Mouse (Mus musculus): ENCODE results near the gene Fer. TPM values are rescaled to one million over a fixed set of nuclear protein-coding genes. Genes with fewer than 3 reads are reported as not detected.

Gene Fer
- polyA plus RNA-seq, 1 experiment from 2014 or later: 23.1 TPM

- no peak overlapping the region for H3K27ac ChIP-seq
- WGBS: 70% methylated on average over 6 of the region's 6 CpGs
- no peaks in the 10 kb centered on the region for H3K4me1 ChIP-seq (replicated peaks)
- DNase-seq (ENCODE audit: low spot score): no peak
- H3K27me3 ChIP-seq (ENCODE audit: insufficient read depth, poor library complexity, severe bottlenecking): no peaks in the 10 kb centered on the region
- no peaks in the 10 kb centered on the region for H3K36me3 ChIP-seq
- H3K4me3 ChIP-seq: no peak overlapping the region
- no peaks in the 10 kb centered on the region for H3K9me3 ChIP-seq
Observed at GRCm38 (mm10) chr17:64116762-64117161, 253.9 kb downstream of the Fer start.

- H3K36me3 ChIP-seq: no peaks in the 10 kb centered on the region
- H3K27ac ChIP-seq: no peak overlapping the region
- H3K4me3 ChIP-seq: no peak overlapping the region
- no peaks in the 10 kb centered on the region for H3K9me3 ChIP-seq
- WGBS: 83% methylated on average over 5 of the region's 5 CpGs
- no peak for DNase-seq (ENCODE audit: low spot score)
- H3K27me3 ChIP-seq (ENCODE audit: insufficient read depth, poor library complexity, severe bottlenecking): no peaks in the 10 kb centered on the region
- no peaks in the 10 kb centered on the region for H3K4me1 ChIP-seq (replicated peaks)
Observed at GRCm38 (mm10) chr17:64119697-64120288, 256.9 kb downstream of the Fer start.

- DNase-seq (ENCODE audit: low spot score): no peak
- no peak overlapping the region for H3K4me3 ChIP-seq
- no peaks in the 10 kb centered on the region for H3K36me3 ChIP-seq
- no peaks in the 10 kb centered on the region for H3K27me3 ChIP-seq (ENCODE audit: insufficient read depth, poor library complexity, severe bottlenecking)
- 93% methylated on average over 11 of the region's 11 CpGs for WGBS
- no peaks in the 10 kb centered on the region for H3K9me3 ChIP-seq
- H3K4me1 ChIP-seq (replicated peaks): no peaks in the 10 kb centered on the region
- H3K27ac ChIP-seq: no peak overlapping the region
Observed at GRCm38 (mm10) chr17:64122556-64122955, 259.7 kb downstream of the Fer start.

- no peaks in the 10 kb centered on the region for H3K27me3 ChIP-seq (ENCODE audit: insufficient read depth, poor library complexity, severe bottlenecking)
- no peaks in the 10 kb centered on the region for H3K36me3 ChIP-seq
- H3K27ac ChIP-seq: no peak overlapping the region
- no peak overlapping the region for H3K4me3 ChIP-seq
- no peaks in the 10 kb centered on the region for H3K9me3 ChIP-seq
- H3K4me1 ChIP-seq (replicated peaks): no peaks in the 10 kb centered on the region
- no peak for DNase-seq (ENCODE audit: low spot score)
- WGBS: 87% methylated on average over 3 of the region's 3 CpGs
Observed at GRCm38 (mm10) chr17:64123732-64124131, 260.9 kb downstream of the Fer start.

- no peaks in the 10 kb centered on the region for H3K9me3 ChIP-seq
- no peak for DNase-seq (ENCODE audit: low spot score)
- no peaks in the 10 kb centered on the region for H3K36me3 ChIP-seq
- H3K4me3 ChIP-seq: no peak overlapping the region
- H3K27ac ChIP-seq: no peak overlapping the region
- H3K4me1 ChIP-seq (replicated peaks): no peaks in the 10 kb centered on the region
- WGBS: 93% methylated on average over 5 of the region's 5 CpGs
- H3K27me3 ChIP-seq (ENCODE audit: insufficient read depth, poor library complexity, severe bottlenecking): no peaks in the 10 kb centered on the region
Observed at GRCm38 (mm10) chr17:64126904-64127303, 264.0 kb downstream of the Fer start.

- Histone ChIP-seq H3K9me3 (no peaks in the 10 kb centered on the region), H3K36me3 (no peaks in the 10 kb centered on the region), H3K4me1 (replicated peaks) (no peaks in the 10 kb centered on the region), H3K27ac (no peak overlapping the region), H3K27me3 (ENCODE audit: insufficient read depth, poor library complexity, severe bottlenecking) (no peaks in the 10 kb centered on the region), H3K4me3 (no peak overlapping the region)
- WGBS: 60% methylated on average over 2 of the region's 2 CpGs
- DNase-seq (ENCODE audit: low spot score): no peak
Observed at GRCm38 (mm10) chr17:64129750-64130149, 266.9 kb downstream of the Fer start.

GRCm38 (mm10) chr17:64130356-64130755 lies 267.5 kb downstream of the Fer start:
- Histone ChIP-seq H3K27me3 (ENCODE audit: insufficient read depth, poor library complexity, severe bottlenecking) (no peaks in the 10 kb centered on the region), H3K4me3 (no peak overlapping the region), H3K36me3 (no peaks in the 10 kb centered on the region), H3K9me3 (no peaks in the 10 kb centered on the region), H3K27ac (no peak overlapping the region), H3K4me1 (replicated peaks) (no peaks in the 10 kb centered on the region)
- no peak for DNase-seq (ENCODE audit: low spot score)
- 79% methylated on average over 3 of the region's 3 CpGs for WGBS

GRCm38 (mm10) chr17:64132183-64132582 lies 269.3 kb downstream of the Fer start:
- no peak for DNase-seq (ENCODE audit: low spot score)
- Histone ChIP-seq H3K4me1 (replicated peaks) (no peaks in the 10 kb centered on the region), H3K27me3 (ENCODE audit: insufficient read depth, poor library complexity, severe bottlenecking) (no peaks in the 10 kb centered on the region), H3K27ac (no peak overlapping the region), H3K36me3 (no peaks in the 10 kb centered on the region), H3K4me3 (no peak overlapping the region), H3K9me3 (no peaks in the 10 kb centered on the region)
- 84% methylated on average over 6 of the region's 6 CpGs for WGBS

- H3K4me3 ChIP-seq: no peak overlapping the region
- no peaks in the 10 kb centered on the region for H3K27me3 ChIP-seq (ENCODE audit: insufficient read depth, poor library complexity, severe bottlenecking)
- no peaks in the 10 kb centered on the region for H3K9me3 ChIP-seq
- no peak for DNase-seq (ENCODE audit: low spot score)
- H3K4me1 ChIP-seq (replicated peaks): peaks cover 1% of the 10 kb centered on the region; the same call in 1 of the 2 replicates
- peaks cover 18% of the 10 kb centered on the region for H3K36me3 ChIP-seq
- 75% methylated on average over 8 of the region's 8 CpGs for WGBS
- no peak overlapping the region for H3K27ac ChIP-seq
Observed at GRCm38 (mm10) chr17:64135941-64136650, 273.2 kb downstream of the Fer start.

- 90% methylated on average over 8 of the region's 8 CpGs for WGBS
- no peak for DNase-seq (ENCODE audit: low spot score)
- H3K36me3 ChIP-seq: peaks cover 18% of the 10 kb centered on the region
- H3K4me3 ChIP-seq: no peak overlapping the region
- peaks cover 3% of the 10 kb centered on the region; the same call in 1 of the 2 replicates for H3K4me1 ChIP-seq (replicated peaks)
- no peaks in the 10 kb centered on the region for H3K27me3 ChIP-seq (ENCODE audit: insufficient read depth, poor library complexity, severe bottlenecking)
- no peaks in the 10 kb centered on the region for H3K9me3 ChIP-seq
- no peak overlapping the region for H3K27ac ChIP-seq
Observed at GRCm38 (mm10) chr17:64138036-64138717, 275.3 kb downstream of the Fer start.

- WGBS: 91% methylated on average over 11 of the region's 11 CpGs
- no peak for DNase-seq (ENCODE audit: low spot score)
Observed at GRCm38 (mm10) chr17:64139231-64139915, 276.5 kb downstream of the Fer start.

GRCm38 (mm10) chr17:64140063-64140850 lies 277.4 kb downstream of the Fer start:
- Histone ChIP-seq H3K36me3 (peaks cover 21% of the 10 kb centered on the region), H3K4me3 (no peak overlapping the region), H3K27ac (peak overlapping the region; percentile 45; the same call in 1 of the 2 replicates), H3K9me3 (no peaks in the 10 kb centered on the region), H3K4me1 (replicated peaks) (peaks cover 3% of the 10 kb centered on the region; the same call in 1 of the 2 replicates), H3K27me3 (ENCODE audit: insufficient read depth, poor library complexity, severe bottlenecking) (no peaks in the 10 kb centered on the region)
- 71% methylated on average over 18 of the region's 18 CpGs for WGBS
- peak; percentile 28 for DNase-seq (ENCODE audit: low spot score)

More at GRCm38 (mm10) chr17:64139231-64139915, 276.5 kb downstream of the Fer start:
- Histone ChIP-seq H3K27ac (no peak overlapping the region), H3K4me1 (replicated peaks) (peaks cover 3% of the 10 kb centered on the region; the same call in 1 of the 2 replicates), H3K27me3 (ENCODE audit: insufficient read depth, poor library complexity, severe bottlenecking) (no peaks in the 10 kb centered on the region), H3K4me3 (no peak overlapping the region), H3K9me3 (no peaks in the 10 kb centered on the region), H3K36me3 (peaks cover 21% of the 10 kb centered on the region)

Measured in hindbrain, embryonic 10.5 days (tissue).